Mouse (Mus musculus) CH12F3 (cell line): ENCODE measurements around the gene 2510002D24Rik.

ENCODE experiments used
- in situ Hi-C: fragments of 300-500 bp; cut with MboI; formaldehyde crosslinking; loops from 2 replicates; pipeline ENCODE4 v1.14.3; 2020; ENCODE audit warnings: low sequenced_read_pairs

2510002D24Rik gene

DNA sequence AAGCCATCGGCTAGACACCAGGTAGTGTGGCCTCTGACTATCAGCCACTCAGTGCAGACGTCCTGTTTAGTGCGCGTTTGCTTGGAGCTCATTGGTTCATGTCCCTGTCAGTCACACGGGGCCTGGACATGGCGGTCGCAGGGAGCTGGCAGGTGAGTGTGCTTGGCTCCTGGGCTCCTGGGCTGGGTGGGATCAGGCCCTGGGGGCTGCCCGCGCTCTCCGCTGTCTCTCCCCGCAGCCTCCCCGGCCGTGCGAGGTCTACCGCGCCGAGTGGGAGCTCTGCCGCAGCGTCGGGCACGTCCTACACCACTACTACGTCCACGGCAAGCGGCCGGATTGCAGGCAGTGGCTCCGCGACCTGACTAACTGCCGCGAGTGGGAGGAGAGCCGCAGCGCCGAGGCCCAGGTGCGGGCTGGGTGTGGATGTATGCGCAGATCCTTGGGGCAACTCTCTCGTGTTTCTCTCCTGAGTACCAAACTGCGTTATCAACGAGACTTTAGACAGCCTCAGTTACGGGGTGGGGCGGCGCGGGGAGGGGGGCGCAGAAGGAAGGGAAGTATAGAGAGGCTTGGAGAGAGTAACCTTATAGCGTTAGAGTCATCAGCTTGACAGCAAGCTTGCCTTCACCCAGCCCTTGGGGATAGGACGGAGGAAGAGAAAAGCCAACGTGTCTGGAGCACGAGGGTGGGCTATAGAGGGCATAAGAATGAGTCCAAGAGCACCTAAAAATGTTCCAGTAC lies at the start of gene 2510002D24Rik, which contains the start of gene Gm28539:
TSS of gene 2510002D24Rik (plus strand) at position 111 of the 741 bp plus-strand sequence.
TSS of gene Gm28539 (plus strand) at position 117 of the 741 bp plus-strand sequence.
- in situ Hi-C loops, result no loop called here

DNA sequence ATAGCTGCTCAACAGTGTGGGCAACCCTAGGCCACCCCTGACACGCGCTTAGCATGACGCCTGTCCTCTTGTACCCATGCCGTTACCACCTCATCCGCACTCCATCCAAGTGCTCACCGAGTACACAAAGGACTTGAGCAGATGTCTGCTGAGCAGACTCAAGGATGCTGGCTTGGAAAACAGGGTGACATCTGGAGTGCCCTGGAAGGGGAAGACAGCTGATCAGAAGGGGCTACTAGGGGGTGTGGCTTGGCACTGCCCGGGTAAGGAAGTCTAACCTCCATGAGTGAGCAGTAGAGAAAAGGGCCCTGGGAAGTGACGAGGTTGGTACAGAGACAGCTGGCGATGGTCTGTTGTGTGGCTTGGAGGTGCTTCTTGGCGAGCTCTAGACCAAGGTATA lies 49.7 kb upstream of the 2510002D24Rik start:
- in situ Hi-C loops, result no loop called here

- in situ Hi-C loops, result no loop called here
Measured at GRCm38 (mm10) chr16:18788627-18789406, 47.6 kb upstream of the 2510002D24Rik start.

GRCm38 (mm10) chr16:18795223-18795899 lies 41.0 kb upstream of the 2510002D24Rik start:
- in situ Hi-C loops, result no loop called here

- in situ Hi-C loops, result no loop called here
Measured at GRCm38 (mm10) chr16:18796645-18797044, 39.7 kb upstream of the 2510002D24Rik start.

DNA sequence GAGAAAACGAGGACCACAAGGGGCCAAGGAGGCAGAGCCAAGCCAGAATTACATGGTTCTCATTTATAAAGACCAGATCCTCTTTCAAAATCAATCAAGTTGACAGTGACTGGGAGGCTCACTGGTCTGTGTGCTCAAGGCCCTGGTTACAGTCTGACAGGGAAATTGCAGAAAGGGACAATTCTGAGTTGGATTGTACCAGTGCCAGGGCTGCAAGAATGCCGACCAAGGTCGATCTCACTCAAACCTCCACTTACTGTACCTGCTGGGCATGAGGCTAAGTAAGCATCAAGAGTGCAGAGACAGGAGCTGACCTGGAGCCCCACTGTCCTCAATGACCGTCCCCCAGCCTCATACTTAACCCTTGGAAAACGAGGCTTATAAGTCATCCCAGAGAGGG lies 38.2 kb upstream of the 2510002D24Rik start:
- in situ Hi-C loops, result no loop called here

DNA sequence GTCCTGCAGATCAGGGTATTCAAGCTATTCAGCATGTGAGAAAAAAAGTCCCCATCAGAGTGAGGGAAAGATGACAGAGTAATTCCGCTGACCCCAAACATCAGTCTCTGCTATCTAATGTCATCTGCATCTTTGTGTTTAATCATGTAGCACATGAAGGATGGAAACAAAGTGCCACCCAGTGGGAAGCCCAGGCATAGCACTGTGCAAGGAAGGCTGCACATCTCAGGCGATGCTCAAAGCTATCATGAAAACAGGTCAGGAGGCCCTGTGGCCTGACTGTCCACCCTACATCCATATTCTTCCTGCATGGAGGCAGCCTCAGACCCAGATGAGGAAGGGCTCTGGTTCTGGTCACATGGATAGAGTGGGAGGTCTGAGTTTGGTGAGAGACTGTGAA lies 37.5 kb upstream of the 2510002D24Rik start:
- in situ Hi-C loops, result no loop called here

- in situ Hi-C loops, result no loop called here
Measured at GRCm38 (mm10) chr16:18805746-18806145, 30.6 kb upstream of the 2510002D24Rik start.

- in situ Hi-C loops, result no loop called here
Measured at GRCm38 (mm10) chr16:18809001-18809400, 27.4 kb upstream of the 2510002D24Rik start.

DNA sequence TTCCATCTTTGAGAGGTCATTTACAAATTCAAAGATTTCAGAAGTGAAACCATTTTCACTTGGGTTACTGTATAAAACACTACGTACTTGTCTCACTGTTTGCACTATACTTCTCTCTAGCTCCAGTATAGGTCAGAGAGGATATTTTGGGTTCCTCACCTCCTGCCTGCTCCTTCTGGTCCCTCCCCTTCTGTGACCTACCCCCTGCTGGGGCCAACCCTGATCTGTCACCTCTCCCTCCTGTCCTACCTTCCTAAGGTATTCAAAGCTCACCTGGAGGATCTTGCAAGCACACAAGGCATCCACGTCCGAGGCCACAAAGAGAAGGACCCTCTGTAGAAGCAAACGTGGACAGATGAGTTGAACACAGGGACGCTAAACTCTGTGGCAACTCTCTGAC lies 25.3 kb upstream of the 2510002D24Rik start:
- in situ Hi-C loops, result no loop called here

- in situ Hi-C loops, result no loop called here
Measured at GRCm38 (mm10) chr16:18811468-18812384, 24.7 kb upstream of the 2510002D24Rik start, which contains the start of the genes Ufd1 and Cdc45. TSS of gene Ufd1 (plus strand) at chr16:18811779. TSS of gene Cdc45 (minus strand) at chr16:18811987.

GRCm38 (mm10) chr16:18812385-18812910 lies 23.9 kb upstream of the 2510002D24Rik start:
- in situ Hi-C loops, result no loop called here

DNA sequence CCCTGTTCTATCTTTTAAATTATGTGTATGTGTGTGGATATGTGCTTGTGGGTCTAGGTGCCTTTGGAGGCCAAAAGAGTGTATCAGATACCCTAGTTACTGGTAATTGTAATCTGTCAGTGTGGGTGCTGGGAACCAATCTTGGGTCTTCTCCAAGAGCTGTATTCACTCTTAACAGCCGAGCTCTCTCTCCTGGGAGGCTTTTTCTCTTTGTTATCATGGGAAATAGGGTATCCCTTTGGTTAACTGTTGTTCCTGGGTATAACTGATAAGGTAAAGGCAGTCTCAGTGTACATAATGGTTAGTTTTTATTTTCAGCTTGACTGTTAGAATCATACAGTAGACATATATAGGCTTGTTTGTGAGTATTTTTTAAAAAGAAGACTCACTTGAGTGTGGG lies 14.0 kb upstream of the 2510002D24Rik start:
- in situ Hi-C loops, result no loop called here

DNA sequence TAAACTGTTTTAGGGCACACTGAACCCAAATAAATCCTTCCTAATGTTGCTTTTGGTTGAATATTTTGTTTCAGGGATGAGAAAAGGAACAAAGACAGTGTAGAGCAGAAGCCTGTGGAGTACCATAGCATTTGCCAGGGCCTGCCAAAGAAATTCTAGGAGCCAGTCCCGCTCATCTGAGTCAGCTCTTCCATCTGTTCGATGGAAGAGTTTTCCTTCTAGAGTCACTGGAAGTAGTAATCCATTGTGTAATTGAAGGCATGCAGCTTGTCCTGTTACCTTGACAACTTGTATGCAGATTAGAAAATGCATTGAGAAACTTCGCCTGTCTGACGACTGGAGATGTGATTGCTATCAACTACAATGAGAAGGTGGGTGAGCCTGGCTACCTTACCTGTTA lies 13.5 kb upstream of the 2510002D24Rik start:
- in situ Hi-C loops, result no loop called here

DNA sequence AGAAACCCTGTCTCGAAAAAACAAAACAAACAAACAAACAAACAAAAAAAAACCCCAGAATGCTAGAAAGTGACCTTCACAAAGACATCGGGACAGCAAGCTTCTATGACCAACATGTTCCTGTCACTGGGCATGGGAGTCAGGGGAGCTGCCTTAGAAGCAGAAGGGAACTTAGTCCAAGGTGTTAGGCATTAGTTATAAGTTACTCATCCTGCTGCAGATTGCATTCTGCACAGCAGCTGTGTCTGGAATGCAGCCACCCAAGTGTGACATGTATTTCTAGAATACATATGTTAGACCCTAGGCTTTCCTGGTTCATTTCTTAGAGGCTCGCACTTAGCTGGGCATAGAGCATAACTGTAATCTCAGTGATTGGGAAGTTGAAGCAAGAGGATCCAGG lies 7.7 kb upstream of the 2510002D24Rik start:
- in situ Hi-C loops, result no loop called here

DNA sequence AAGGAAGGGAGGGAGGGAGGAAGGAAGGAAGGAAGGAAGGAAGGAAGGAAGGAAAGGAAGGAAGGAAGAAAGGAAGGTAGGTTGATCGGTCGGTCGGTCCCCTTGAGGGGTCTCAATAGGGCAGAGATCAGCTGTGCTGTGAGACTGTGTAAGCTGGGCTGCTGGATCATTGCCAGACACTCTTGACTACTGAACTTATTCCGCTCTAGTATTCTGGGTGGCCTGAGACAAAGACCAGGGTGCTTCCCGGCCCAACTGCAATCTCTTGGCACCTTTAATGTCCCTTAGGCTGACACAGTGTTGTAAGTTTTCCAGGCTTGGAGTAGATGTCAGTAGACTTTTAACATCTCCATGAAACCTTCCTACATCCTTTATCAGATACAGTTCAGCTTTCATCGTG lies 7.3 kb upstream of the 2510002D24Rik start:
- in situ Hi-C loops, result no loop called here

- in situ Hi-C loops, result no loop called here
Measured at GRCm38 (mm10) chr16:18833486-18833885, 2.9 kb upstream of the 2510002D24Rik start.

DNA sequence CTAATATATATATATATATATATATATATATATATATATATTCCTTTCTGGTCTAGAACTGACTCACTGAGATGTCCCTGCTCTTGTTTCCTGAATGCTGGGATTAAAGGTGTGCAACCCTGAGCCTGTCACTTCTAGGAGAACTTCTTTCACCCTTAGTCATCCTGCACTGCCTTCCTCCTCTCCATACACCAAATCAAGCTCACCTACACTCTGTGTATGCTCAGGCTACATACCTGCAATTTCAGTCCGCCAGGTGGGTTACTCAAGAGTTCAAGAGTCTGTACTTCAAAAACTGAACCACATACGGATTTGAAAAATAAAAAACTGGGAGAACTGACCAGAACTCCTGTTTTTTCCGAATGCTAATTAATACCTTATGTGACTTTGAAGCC lies 308 bp upstream of the 2510002D24Rik start:
- in situ Hi-C loops, result no loop called here

- in situ Hi-C loops, result no loop called here
Measured at GRCm38 (mm10) chr16:18838346-18838745, 2.0 kb downstream of the 2510002D24Rik start.

DNA sequence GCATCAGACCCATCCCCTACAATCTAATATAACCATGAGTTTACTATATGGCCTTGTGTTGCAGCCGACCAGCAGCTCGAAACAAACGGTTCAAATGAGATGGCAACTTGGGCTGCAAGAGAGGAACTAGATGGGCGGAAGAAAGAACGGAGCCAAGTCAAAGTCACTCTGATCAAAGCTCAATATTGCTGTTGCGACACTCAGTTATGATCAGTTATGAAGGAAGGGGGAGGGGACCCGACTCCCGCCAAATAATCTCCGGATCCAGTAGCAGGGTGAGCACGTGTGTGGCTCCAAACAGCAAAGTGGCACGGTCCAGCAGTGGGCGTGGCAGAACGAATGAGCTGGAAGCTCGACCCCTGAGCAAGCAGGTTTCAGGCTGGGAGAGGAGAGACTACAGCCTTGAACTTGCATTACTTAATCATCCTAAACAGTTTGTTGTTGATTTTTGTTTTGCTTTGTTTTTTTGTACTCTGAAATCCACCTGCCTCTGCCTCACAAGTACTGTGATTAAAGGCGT lies 10.0 kb downstream of the 2510002D24Rik start:
- in situ Hi-C loops, result no loop called here
